Comparison of ENCODE assay signal across 8 mouse cellular contexts in genomic region chr10:7663159-7664026, GRCm38 (mm10). TPM values are rescaled to one million over a fixed set of nuclear protein-coding genes. Genes with fewer than 3 reads are reported as not detected.
DNase-seq lines count a peak whose midpoint lies in the region; ATAC-seq and TF ChIP-seq lines count a peak whose summit lies in the region.

No protein-coding gene starts in this region.

- WGBS in hindbrain, embryonic 10.5 days: 1% methylated on average over 64 of the region's 64 CpGs
- under 1% methylated on average over 62 of the region's 64 CpGs for WGBS in lung, postnatal 0 days

- peak overlapping the region; percentile 80 for H3K9ac ChIP-seq in lung, postnatal 0 days (replicated peaks; ENCODE audit: low read depth)

- H3K27ac ChIP-seq in hindbrain, embryonic 10.5 days: peak overlapping the region; percentile 96
- H3K27ac ChIP-seq in lung, postnatal 0 days (ENCODE audit: low read length): peak overlapping the region; percentile 90

- H3K4me2 ChIP-seq in lung, postnatal 0 days (replicated peaks; ENCODE audit: low read depth, low read length): peak overlapping the region; percentile 85

- peak; percentile 85 for ATAC-seq in frontal cortex, adult (ENCODE audit: low TSS enrichment)
- peak; percentile 94 for ATAC-seq in lung, postnatal 0 days

- H3K27me3 ChIP-seq in hindbrain, embryonic 10.5 days (ENCODE audit: insufficient read depth, poor library complexity, severe bottlenecking): no peaks in the 10 kb centered on the region
- no peaks in the 10 kb centered on the region for H3K27me3 ChIP-seq in lung, postnatal 0 days (replicated peaks; ENCODE audit: insufficient read depth, low read length)

- no peaks in the 10 kb centered on the region for H3K9me3 ChIP-seq in hindbrain, embryonic 10.5 days
- H3K9me3 ChIP-seq in lung, postnatal 0 days (ENCODE audit: low read length): no peaks in the 10 kb centered on the region

- no peak for TF ChIP-seq EP300 in lung, postnatal 0 days (IDR thresholded peaks at IDR 0.05)

- H3K4me1 ChIP-seq in hindbrain, embryonic 10.5 days (replicated peaks): peaks cover 24% of the 10 kb centered on the region
- H3K4me1 ChIP-seq in lung, postnatal 0 days (ENCODE audit: insufficient read depth, low read depth, low read length): peaks cover 3% of the 10 kb centered on the region; the same call in 1 of the 2 replicates

- TF ChIP-seq CTCF in lung, postnatal 0 days (IDR thresholded peaks at IDR 0.05): no peak

- peak overlapping the region; percentile 93 for H3K4me3 ChIP-seq in hindbrain, embryonic 10.5 days
- H3K4me3 ChIP-seq in lung, postnatal 0 days (ENCODE audit: low read depth, low read length): peak overlapping the region; percentile 87

- H3K36me3 ChIP-seq in hindbrain, embryonic 10.5 days: 0 out of 2 replicates have a peak, but pooled peaks cover 3% of the 10 kb centered on the region
- no peaks in the 10 kb centered on the region for H3K36me3 ChIP-seq in lung, postnatal 0 days (ENCODE audit: insufficient read depth, low read length)

- peak; percentile 94 for DNase-seq in Muller cell, postnatal 12 days (ENCODE audit: inconsistent ontology term)
- peak; percentile 93 for DNase-seq in cerebellum, adult 9-10 months
- DNase-seq in hindbrain, embryonic 10.5 days (ENCODE audit: low spot score): peak; percentile 89
- peak; percentile 90 to 95 for DNase-seq in layer of hippocampus, postnatal 10 days (ENCODE audit: low spot score in 2 of 2)
- peak; percentile 94 for DNase-seq in lung, postnatal 0 days (ENCODE audit: low spot score)
- peak; percentile 89 for DNase-seq in ovary, postnatal 10 days (ENCODE audit: low spot score)
- peak; percentile 91 for DNase-seq in thymus, postnatal 0 days (ENCODE audit: low spot score)

RNA-seq across cellular contexts. Expression of gene Nup43, which starts 3.9 kb away (rescaled TPM):
- polyA plus RNA-seq in hindbrain, embryonic 10.5 days (2016; fragmentation: Nextera tagmentation; extraction: Ambion mirVana): 66.4 and 85.0 TPM in 2 replicates
- 1 to 10 TPM; 7.2 to 9.2 TPM for total RNA-seq in layer of hippocampus, postnatal 10 days (2021)
- 10.3 and 10.7 TPM in 2 replicates for polyA plus RNA-seq in lung, postnatal 0 days (2015; fragmentation: Nextera tagmentation; extraction: Ambion mirVana)
- polyA plus RNA-seq in thymus, postnatal 0 days (2015; fragmentation: Nextera tagmentation; extraction: Ambion mirVana): 41.7 and 42.0 TPM in 2 replicates

RNA-seq across cellular contexts. Expression of gene Pcmt1, which starts 17.5 kb away (rescaled TPM):
- 133 and 144 TPM in 2 replicates for polyA plus RNA-seq in hindbrain, embryonic 10.5 days (2016; fragmentation: Nextera tagmentation; extraction: Ambion mirVana)
- total RNA-seq in layer of hippocampus, postnatal 10 days (2021): 100 to 1,000 TPM; 130 to 133 TPM
- 89.6 and 96.9 TPM in 2 replicates for polyA plus RNA-seq in lung, postnatal 0 days (2015; fragmentation: Nextera tagmentation; extraction: Ambion mirVana)
- 132 and 140 TPM in 2 replicates for polyA plus RNA-seq in thymus, postnatal 0 days (2015; fragmentation: Nextera tagmentation; extraction: Ambion mirVana)

RNA-seq across cellular contexts. Expression of gene Lats1, which starts 17.6 kb away (rescaled TPM):
- 8.5 and 9.0 TPM in 2 replicates for polyA plus RNA-seq in hindbrain, embryonic 10.5 days (2016; fragmentation: Nextera tagmentation; extraction: Ambion mirVana)
- total RNA-seq in layer of hippocampus, postnatal 10 days (2021): 10 to 100 TPM; 50.7 to 54.9 TPM
- 4.8 and 5.7 TPM in 2 replicates for polyA plus RNA-seq in lung, postnatal 0 days (2015; fragmentation: Nextera tagmentation; extraction: Ambion mirVana)
- polyA plus RNA-seq in thymus, postnatal 0 days (2015; fragmentation: Nextera tagmentation; extraction: Ambion mirVana): 4.2 and 5.2 TPM in 2 replicates

Comparison
In these comparisons a context has a peak if more than half of its experiments do, and no peak if none do; other contexts are left out.
1. Peak in every context shown above with its lines: DNase-seq, ATAC-seq, H3K4me3 ChIP-seq and H3K27ac ChIP-seq.